Mouse (Mus musculus) embryo, embryonic 9.5 days (tissue): ENCODE results near the gene Mxd4.

ENCODE experiments used
- DNase-seq: peaks from one replicate; pipeline ENCODE4 v3.0.0-alpha.2; 2017; ENCODE audit errors: extremely low spot score

The Mxd4 gene

GRCm38 (mm10) chr5:34187601-34188316, at the start of gene Mxd4:
Gene Mxd4, minus strand, starts transcription at chr5:34187720.
- peak; percentile 96 for DNase-seq

GRCm38 (mm10) chr5:34235898-34236420, 48.4 kb upstream of the Mxd4 start:
- peak; percentile 41 for DNase-seq

- no peak for DNase-seq
These were observed 47.5 kb upstream of the Mxd4 start for GRCm38 (mm10) chr5:34235056-34235455.

- no peak for DNase-seq
These were observed 45.6 kb upstream of the Mxd4 start for GRCm38 (mm10) chr5:34233221-34233515.

GRCm38 (mm10) chr5:34232481-34233220, 45.1 kb upstream of the Mxd4 start:
- DNase-seq: no peak

- no peak for DNase-seq
These were observed 44.4 kb upstream of the Mxd4 start for GRCm38 (mm10) chr5:34231901-34232300.

- no peak for DNase-seq
These were observed 43.3 kb upstream of the Mxd4 start for GRCm38 (mm10) chr5:34230599-34231485.

GRCm38 (mm10) chr5:34229503-34229902, 42.0 kb upstream of the Mxd4 start:
- no peak for DNase-seq

GRCm38 (mm10) chr5:34225516-34225915, 38.0 kb upstream of the Mxd4 start:
- no peak for DNase-seq

GRCm38 (mm10) chr5:34224515-34224914, 37.0 kb upstream of the Mxd4 start:
- no peak for DNase-seq

GRCm38 (mm10) chr5:34220001-34220400, 32.5 kb upstream of the Mxd4 start:
- DNase-seq: no peak

GRCm38 (mm10) chr5:34218672-34219071, 31.2 kb upstream of the Mxd4 start:
- no peak for DNase-seq

GRCm38 (mm10) chr5:34217756-34218155, 30.2 kb upstream of the Mxd4 start:
- no peak for DNase-seq

GRCm38 (mm10) chr5:34216025-34216424, 28.5 kb upstream of the Mxd4 start:
- no peak for DNase-seq

GRCm38 (mm10) chr5:34213659-34214058, 26.1 kb upstream of the Mxd4 start:
- DNase-seq: no peak

GRCm38 (mm10) chr5:34210279-34210678, 22.8 kb upstream of the Mxd4 start:
- DNase-seq: peak; percentile 79

GRCm38 (mm10) chr5:34207503-34207902, 20.0 kb upstream of the Mxd4 start:
- no peak for DNase-seq

GRCm38 (mm10) chr5:34205788-34206187, 18.3 kb upstream of the Mxd4 start:
- no peak for DNase-seq

- no peak for DNase-seq
These were observed 17.4 kb upstream of the Mxd4 start for GRCm38 (mm10) chr5:34204911-34205310.

GRCm38 (mm10) chr5:34202006-34202405, 14.5 kb upstream of the Mxd4 start:
- no peak for DNase-seq

- DNase-seq: no peak
These were observed 13.9 kb upstream of the Mxd4 start for GRCm38 (mm10) chr5:34201396-34201795.

- DNase-seq: no peak
These were observed 11.1 kb upstream of the Mxd4 start for GRCm38 (mm10) chr5:34198615-34199014.
